Mouse (Mus musculus) left cerebral cortex, postnatal 25 days (tissue): ENCODE data around the gene Pigz. TPM values are rescaled to one million over a fixed set of nuclear protein-coding genes. Genes with fewer than 3 reads are reported as not detected.
A peak's percentile ranks its signal among the peaks of the same experiment; 100 is the strongest.

Experiments used
- DNase-seq, 2 experiments: peaks; one replicate each; pipeline ENCODE4 v3.0.0; 2022; ENCODE audit warnings: low spot score in 2 of 2, mixed read lengths in 1 of 2
- intact Hi-C: fragments of 180-260 bp; cut with DNase I; formaldehyde crosslinking; loops from one replicate; pipeline ENCODE4 v1.15.1; 2025
- microRNA-seq, 2 experiments: library from miRNA; unstranded; fragments of <30 nt; microRNA quantifications; one replicate each; pipeline ENCODE4 v1.2.0; 2022
- total RNA-seq, 2 experiments: library from RNA; stranded (reverse); gene quantifications; 2 replicates each; pipeline ENCODE4 v1.2.3; 2021

The Pigz gene
- total RNA-seq, 2 experiments from 2014 or later: 23.3 to 25.1 TPM

DNA sequence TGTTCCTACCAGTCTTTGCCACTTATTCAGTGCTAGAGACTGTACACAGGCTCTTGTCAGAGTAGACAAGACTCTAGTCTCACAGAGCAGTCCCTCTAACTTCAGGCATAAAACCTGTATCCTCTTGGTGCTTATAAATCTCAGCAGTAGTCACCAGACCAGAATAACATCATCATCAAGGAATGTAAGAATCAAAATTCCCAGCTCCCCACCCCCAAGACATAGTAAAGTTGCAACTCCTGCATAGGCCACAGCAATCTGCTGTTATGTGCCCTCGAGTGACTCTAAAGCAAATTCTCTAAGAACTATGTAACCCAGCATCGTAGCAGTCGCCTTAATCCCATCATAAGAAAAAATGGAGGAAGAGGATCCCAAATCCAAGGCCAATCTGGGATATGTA is 45.9 kb downstream of the Pigz start:
- intact Hi-C loops: no loop called here
- no peak for DNase-seq

DNA sequence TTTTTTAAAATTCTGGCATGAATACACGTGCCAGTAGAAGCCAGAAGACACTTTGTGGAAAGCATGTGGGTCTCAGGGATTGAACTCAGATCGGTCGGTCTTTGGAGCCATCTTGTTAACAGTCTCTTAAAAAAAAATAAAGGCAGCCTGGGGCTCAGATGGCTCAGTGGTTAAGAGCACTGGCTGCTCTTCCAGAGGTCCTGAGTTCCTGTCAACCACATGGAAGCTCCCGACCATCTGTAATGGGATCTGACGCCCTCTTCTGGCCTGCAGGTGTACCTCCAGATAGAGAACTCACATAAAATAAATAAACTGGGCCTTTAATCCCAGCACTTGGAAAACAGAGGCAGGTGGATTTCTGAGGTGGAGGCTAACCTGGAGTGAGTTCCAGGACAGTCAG is 47.3 kb downstream of the Pigz start:
- intact Hi-C loops: no loop called here
- no peak for DNase-seq

DNA sequence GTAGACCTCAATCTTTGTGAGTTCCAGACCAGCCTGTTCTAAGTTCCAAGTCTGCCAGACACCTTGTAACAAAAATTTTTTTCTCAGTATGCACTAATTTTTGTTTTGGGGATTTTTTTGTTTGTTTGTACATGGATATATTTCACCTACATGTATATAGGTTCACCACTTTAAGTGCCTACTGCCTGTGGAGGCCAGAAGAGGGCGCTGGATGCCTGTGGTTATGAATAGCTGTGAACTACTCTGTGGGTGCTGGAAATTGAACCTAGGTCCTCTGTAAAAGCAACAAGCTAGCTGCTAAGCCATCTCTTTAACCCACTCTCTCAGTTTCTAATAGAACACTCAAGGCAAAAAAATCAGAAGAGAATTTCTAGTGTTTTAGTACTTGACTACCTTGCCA is 58.4 kb downstream of the Pigz start:
- intact Hi-C loops: no loop called here
- DNase-seq: no peak

DNA sequence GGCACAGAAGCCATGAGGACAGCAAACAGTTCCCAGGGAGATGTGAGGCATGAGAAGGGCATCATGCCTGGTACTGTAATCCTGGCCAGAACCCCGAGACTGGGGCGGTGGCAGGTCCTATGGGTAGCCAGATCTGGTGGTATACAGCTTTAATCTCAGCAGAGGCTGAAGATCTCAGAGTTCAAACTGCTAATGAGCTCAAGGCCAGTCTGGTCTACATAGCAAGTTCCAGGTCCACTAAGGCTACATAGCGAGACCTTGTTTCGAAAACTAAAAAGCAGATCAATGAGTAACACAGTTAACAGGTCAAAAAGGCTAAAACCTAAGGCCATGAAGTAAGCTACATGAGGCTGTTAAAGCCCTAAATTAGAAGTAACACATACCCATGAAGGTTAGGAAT is 59.5 kb downstream of the Pigz start:
- intact Hi-C loops: no loop called here
- DNase-seq: no peak

DNA sequence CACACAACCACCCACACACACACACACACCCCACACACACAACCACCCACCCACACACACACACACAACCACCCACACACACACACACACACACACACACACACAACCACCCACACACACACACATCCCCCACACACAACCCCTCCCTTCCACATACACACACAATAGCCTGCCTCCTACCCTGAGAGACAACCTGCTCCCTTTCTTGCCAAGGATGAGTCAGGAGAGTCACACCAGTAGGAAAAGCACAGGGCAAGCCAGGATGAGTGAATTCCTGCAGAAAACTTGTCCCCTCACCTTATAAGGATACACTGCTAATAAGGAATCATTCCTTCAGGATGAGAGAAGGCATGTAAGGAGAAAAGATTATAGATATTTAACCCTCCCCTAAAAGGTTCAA is 60.3 kb downstream of the Pigz start:
- peak in 1 of 2 experiments; percentile 31 for DNase-seq
- intact Hi-C loops: no loop called here

Small RNAs within 50 kb of the gene (microRNA-seq; reads per million reads assigned to microRNA genes)
- 0 reads per million in 2 experiments for gene Gm26269

Other genes starting within 250 kb of the Pigz start
- under 1 TPM; 0.30 to 0.55 TPM for gene Meltf, start 55.0 kb upstream of the Pigz start, total RNA-seq
- 10 to 100 TPM; 45.3 to 47.3 TPM for gene 0610012G03Rik, start 14.6 kb downstream of the Pigz start, total RNA-seq
- gene Ncbp2, start 14.7 kb downstream of the Pigz start, total RNA-seq: 10 to 100 TPM; 50.9 to 53.8 TPM
- gene Senp5, start 69.4 kb downstream of the Pigz start, total RNA-seq: 10 to 100 TPM; 45.1 to 46.0 TPM
- 10 to 100 TPM; 25.6 to 26.0 TPM for gene Pak2, start 145.5 kb downstream of the Pigz start, total RNA-seq
- 10 to 100 TPM; 23.9 to 27.1 TPM for gene Pigx, start 165.9 kb downstream of the Pigz start, total RNA-seq
- gene Cep19, start 165.9 kb downstream of the Pigz start, total RNA-seq: 10 to 100 TPM; 74.3 to 74.5 TPM
- gene Nrros, start 231.7 kb downstream of the Pigz start, total RNA-seq: 1 to 10 TPM; 7.9 to 8.9 TPM
- not detected for gene Bex6, start 246.0 kb downstream of the Pigz start, total RNA-seq